Mouse (Mus musculus) gastrocnemius, postnatal 25 days (tissue): ENCODE data around the gene Ints3. TPM values are rescaled to one million over a fixed set of nuclear protein-coding genes. Genes with fewer than 3 reads are reported as not detected.

Experiments used
- DNase-seq: peaks from one replicate; pipeline ENCODE4 v3.0.0; 2022
- long read RNA-seq, 2 experiments: library from polyadenylated mRNA; stranded (forward); transcript quantifications; one replicate each; pipeline ENCODE4 v2.0.0; 2021
- total RNA-seq, 2 experiments: library from RNA; stranded (reverse); gene quantifications; 1 replicate in 1 of 2; 2 replicates in 1 of 2; pipeline ENCODE4 v1.2.3; 2021

Gene Ints3
- total RNA-seq = 10 to 100 TPM; 14.5 to 15.9 TPM
- long read RNA-seq, experiment 1, full-length matches to known transcripts = 1 of 87 reads
- long read RNA-seq, experiment 1, partial matches to known transcripts = 2 of 87 reads
- long read RNA-seq, experiment 1, other reads (novel, unspliced or antisense) = 84 of 87 reads
- long read RNA-seq, experiment 2, full-length matches to known transcripts = 1 of 53 reads
- long read RNA-seq, experiment 2, partial matches to known transcripts = 3 of 53 reads
- long read RNA-seq, experiment 2, other reads (novel, unspliced or antisense) = 49 of 53 reads

GRCm38 (mm10) chr3:90433381-90434020 lies at the start of gene Ints3:
Ints3 (minus strand) TSS chr3:90433622.
- peak; percentile 100 for DNase-seq

- DNase-seq = peak; percentile 96
Measured at GRCm38 (mm10) chr3:90475831-90476611, 42.6 kb upstream of the Ints3 start, which contains the start of gene Ilf2. Ilf2 (plus strand) TSS chr3:90476126.

DNA sequence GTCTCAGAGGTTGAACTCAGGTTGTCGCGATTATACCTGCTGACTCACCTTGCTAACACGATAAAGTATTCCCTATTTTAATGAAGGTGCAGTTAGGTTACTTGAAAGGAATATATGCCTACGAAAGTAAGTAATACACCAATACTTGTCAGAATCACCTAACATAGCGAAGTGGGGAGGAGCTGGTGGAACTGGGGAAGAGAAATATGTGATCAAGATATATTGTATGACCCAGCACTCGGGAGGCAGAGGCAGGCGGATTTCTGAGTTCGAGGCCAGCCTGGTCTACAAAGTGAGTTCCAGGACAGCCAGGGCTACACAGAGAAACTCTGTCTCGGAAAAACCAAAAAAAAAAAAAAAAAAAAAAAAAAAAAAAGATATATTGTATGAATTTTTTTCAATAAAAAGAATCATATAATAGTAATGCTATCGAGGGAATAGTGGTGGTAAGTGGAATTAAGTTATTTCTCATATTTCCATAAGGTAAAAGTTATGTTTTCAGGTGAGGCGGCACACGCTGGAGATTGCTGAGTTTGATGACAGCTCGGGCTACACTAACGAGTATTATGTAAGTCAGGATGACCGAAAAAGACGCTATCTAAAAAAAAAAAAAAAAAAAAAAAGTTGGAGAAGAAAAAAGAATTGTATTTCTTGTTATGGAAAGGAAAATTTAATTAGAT lies 41.9 kb upstream of the Ints3 start:
- DNase-seq = no peak

DNA sequence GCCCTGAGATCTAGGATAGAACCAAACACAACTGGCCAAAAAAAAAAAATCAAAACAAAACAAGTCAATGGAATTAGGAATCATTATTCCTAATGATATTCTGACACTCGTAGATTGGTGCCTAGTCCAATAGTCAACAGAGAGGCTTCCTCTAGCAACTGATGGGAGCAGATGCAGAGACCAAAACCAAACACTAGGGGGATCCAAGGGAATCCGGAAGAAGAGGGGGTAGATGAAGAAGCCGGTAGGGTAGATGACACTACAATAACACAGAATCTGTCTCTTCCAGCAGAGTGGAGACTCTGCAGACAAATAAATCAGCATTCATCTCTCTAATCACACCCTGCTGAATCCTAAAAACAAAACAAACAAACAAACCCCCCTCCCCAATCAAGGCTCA lies 38.8 kb upstream of the Ints3 start:
- peak; percentile 27 for DNase-seq

DNA sequence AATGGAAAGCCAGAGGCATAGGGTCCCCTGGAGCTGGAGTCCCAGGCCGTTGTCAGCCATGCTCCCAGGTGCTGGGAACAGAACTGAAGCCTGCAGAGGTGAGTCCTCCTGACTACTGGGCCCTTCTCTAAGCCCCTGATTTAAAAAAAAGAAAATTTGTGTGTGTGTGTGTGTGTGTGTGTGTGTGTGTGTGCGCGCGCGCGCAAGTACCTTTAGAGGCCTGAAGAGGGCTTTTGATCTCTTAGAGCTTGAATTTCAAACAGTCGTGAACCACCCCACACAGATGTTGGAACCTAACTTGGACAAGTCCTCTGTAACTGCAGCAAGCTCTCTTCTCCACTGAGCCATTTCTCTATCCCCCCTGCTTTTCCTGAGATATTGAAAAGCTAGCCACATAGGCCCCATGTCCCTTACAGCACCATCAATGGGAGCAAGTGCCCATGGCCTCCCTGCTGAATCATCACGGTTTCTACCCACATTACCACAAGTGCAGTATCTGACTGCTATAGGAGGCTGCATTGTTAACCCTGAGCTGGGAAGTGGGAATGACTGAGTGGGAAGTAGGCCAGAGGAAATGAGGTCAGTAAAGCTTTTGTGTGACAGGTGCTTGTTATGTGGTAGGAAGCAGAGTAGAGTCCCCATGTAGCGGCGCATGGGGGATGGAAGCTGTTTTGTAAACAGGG lies 34.3 kb upstream of the Ints3 start:
- no peak for DNase-seq

- DNase-seq = peak; percentile 43
Measured at GRCm38 (mm10) chr3:90466311-90466766, 32.9 kb upstream of the Ints3 start.

DNA sequence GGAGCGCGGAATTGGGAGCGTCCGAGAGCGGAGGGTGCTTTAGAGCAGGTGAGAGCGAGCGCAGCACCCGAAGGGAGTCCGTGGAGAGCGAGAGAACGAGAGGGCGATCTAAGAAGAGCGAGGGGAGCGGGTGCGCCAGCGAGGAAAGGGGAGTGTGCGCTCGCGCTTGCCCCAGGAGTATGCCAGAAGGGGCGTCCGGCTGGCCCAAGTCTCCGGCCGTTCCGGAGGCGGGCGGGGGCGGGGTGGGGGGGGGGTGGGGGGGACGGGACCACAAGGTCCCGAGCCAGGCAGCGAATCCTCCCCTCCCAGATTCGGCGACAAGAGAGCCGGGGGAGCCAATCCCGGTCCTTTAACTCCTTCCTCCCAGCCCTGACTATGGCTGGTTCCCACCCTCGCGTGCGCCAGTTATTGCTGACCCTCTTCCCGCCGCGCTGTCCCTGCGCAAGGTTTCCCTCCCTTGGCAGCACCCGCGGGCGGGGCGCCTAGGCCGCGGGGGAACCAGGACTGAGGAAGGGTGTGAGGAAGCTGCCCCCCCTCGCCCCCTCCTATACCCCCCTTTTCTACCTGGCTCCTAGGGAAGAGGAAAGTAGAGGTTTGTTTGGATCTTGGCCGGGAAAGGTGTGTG lies 32.4 kb upstream of the Ints3 start, which contains the start of gene Npr1:
Gene Npr1 (minus strand): TSS at position 181 of the 625 bp plus-strand sequence.
- peak; percentile 70 for DNase-seq

DNA sequence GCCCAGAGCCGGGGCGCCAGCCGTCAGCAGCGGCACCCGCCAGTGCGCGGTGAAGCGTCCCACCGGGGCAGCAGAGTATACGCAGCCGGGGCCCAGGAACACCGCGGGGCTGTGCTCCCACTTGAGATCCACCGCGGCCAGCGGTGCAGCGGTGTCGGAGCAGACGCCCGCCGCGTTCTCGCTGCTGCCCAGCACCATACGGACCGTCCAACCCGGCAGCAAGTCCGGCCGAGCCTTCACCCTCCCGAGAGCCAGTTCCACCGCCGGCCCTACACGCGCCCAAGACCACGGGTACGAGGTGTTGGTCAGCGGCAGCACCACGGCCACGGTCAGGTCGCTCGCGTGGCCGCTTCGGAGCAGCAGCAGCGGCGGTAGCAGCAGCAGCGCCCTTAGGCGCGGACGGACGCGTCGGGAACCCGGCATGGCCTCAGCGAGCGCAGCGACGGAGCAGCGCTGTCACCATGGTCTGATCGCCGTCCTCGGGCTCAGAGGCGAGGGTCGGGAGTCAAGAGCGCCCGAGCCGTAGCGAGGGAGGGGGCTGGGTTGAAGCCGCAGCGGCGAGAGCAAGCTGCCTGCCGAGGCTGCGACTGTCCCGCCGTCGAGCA lies 31.8 kb upstream of the Ints3 start:
- peak; percentile 18 for DNase-seq

DNA sequence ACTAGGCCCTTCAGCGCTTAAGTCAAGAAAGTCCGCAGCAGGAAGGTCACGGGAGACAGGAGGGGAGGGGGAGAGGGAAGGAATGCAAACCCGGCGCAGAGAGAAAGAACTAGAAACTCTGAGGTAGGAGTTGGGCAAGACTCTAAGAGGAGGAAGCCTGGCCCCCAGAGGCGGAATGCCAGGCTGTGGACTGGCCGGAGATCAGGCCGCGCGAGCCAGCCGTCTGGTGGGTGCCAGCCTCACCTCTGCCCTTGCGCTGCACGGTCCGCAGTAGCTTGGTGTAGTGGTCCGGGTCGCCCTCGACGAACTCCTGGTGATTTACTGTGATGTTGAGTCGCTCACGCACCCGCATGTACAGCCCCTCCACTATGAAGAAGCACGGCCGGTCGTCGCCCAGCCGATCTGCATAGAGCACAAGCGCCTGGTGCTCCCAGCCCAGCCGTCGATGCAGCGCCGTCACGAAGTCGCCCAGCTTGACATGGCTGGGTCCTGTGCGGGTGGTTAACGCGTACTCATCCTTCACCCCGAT lies 31.2 kb upstream of the Ints3 start:
- peak; percentile 24 for DNase-seq

- DNase-seq = no peak
Measured at GRCm38 (mm10) chr3:90462579-90462978, 29.2 kb upstream of the Ints3 start.

GRCm38 (mm10) chr3:90461935-90462334 lies 28.5 kb upstream of the Ints3 start:
- DNase-seq = no peak

DNA sequence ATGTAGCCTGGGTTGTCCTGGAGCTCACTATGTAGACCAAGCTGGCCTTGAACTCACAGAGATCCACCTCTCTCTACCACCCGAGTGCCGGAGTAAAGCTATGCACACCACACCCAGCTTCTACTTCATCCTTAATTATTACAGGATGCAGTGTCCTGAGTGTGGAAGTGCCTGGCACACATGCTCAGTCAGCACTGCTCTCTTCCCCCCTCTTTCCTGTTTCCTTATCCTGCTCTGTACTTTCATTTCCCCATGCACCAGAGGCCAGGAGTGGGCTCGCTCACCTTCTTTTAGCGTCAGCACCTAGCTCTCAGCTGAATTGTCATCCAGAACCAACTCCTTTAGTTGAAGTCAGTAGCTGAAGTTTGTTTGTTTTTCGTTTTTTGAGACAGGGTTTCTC lies 26.9 kb upstream of the Ints3 start:
- DNase-seq = no peak

- no peak for DNase-seq
Measured at GRCm38 (mm10) chr3:90459727-90460126, 26.3 kb upstream of the Ints3 start.

- no peak for DNase-seq
Measured at GRCm38 (mm10) chr3:90454931-90455330, 21.5 kb upstream of the Ints3 start.

DNA sequence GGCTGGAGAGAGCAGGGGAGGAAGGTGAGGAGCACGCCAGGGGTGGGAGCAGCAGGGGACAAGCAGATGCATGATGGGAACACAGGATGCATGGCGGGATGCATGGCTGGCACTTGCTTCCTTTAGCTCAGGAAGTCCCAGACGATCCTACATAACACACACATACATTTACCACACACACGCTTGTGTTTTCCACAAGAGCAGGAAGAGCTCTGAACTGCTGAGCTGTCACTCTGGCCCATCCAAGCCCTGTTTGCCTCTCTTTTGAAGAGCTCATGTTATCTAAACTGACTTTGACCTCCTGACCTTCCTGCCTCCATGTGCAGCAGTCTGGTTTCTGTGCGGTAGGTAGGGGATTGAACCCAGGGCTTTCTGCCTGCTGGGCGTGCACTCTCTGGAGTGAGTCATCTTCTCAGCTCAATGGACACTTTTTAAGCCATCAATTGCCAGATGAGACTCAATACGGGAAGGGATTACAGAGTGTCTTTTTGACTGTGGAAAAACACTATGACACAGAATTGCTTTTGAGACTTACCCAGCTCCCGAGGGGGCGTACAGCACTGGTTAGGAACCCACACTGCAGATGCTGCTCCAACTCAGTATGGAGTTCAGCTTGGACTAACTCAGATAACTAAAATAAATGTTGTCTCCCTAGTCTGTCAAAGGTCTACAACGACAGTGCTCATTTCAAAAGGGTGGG lies 18.1 kb upstream of the Ints3 start:
- DNase-seq = no peak

GRCm38 (mm10) chr3:90450874-90451273 lies 17.5 kb upstream of the Ints3 start:
- no peak for DNase-seq

DNA sequence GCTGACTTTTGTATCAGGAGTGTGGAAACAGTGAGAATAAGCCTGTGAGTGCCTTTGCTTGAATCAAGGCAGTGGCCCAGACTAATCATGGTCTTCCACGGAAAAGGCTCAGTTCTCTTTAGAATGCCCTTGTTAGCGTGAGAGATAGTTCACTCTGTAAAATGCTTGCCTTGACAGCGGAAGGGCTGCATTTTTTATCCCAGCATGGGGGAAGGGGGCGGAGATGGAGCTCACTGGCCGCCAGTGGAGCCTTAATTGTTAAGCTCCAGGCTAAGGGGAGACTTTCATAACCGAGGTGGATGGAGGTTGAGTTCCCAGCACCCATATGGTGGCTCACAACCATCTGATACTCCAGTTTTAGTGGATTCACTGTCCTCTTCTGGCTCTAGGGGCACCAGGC lies 15.2 kb upstream of the Ints3 start:
- no peak for DNase-seq

- DNase-seq = no peak
Measured at GRCm38 (mm10) chr3:90447123-90447494, 13.7 kb upstream of the Ints3 start.

DNA sequence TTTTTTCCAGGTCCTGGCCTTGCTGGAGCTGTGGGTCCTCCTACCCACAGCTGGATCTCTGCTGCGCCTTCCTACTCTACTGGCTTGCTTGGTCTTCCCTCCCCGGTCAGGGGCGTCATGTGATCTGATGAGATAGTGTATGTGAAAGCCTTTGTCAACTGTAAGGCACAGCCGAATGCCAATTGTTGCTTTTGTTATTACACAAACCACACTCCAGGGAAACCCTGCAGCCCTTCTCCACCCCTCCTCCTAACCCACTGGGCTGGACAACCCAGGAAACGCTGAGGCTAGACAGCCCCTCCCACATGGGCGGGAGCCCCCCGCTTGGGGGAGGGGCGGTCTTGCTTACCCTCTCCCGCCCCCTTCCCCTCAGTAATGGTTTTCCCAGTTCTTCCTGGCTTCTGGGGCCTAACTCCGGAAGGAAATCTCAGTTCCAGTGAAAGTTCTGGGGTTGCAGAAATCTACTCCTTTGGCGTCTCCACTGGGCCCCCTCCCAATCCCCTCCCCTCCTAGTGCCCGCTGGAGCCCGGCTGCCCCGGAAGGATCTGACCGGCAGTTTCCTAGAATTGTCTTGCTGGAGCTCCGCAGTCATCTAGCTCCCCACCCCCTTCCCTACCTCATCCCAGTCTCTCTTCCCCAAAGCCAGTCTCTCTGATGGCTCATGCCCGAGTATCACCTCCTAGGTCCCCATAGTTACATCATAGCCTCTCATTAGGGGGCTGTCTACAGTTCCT lies 13.1 kb upstream of the Ints3 start:
- DNase-seq = peak; percentile 93
